Mouse (Mus musculus): ENCODE results near the gene Tbk1. TPM values are rescaled to one million over a fixed set of nuclear protein-coding genes. Genes with fewer than 3 reads are reported as not detected.
A peak's percentile ranks its signal among the peaks of the same experiment; 100 is the strongest.

Gene Tbk1
- polyA plus RNA-seq, 1 experiment from 2014 or later: 27.4 TPM

DNA sequence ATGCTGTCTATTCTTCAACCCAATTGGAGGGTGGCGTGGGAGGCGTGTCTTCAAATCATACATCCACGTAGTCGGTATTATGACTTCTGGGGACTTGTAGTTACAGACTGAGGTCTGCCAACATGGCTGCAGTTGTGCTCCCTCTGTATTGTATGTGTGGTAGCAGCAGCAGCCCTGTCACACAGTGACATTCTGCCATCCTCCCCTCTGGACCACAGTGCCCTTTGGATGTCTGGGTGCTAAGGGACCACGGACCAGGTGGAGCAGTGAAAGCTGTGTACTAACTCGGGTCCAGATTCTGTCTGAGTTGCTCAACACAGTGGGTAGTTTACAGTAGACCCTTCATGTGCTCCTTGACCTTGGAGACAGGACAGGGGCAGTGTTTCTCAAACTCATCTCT is 43.0 kb downstream of the Tbk1 start:
- 91% methylated on average over 6 of the region's 6 CpGs for WGBS (ENCODE audit: insufficient replicate concordance)
- no peaks in the 10 kb centered on the region for H3K9me3 ChIP-seq (replicated peaks; ENCODE audit: control insufficient read depth, low read length)
- no peaks in the 10 kb centered on the region for H3K36me3 ChIP-seq (ENCODE audit: control insufficient read depth, insufficient read depth, low read length)
- H3K4me1 ChIP-seq (ENCODE audit: control insufficient read depth, insufficient read depth, low read length): no peaks in the 10 kb centered on the region
- no peaks in the 10 kb centered on the region for H3K27me3 ChIP-seq (ENCODE audit: control insufficient read depth, insufficient read depth, low read length)
- no peak overlapping the region for H3K4me3 ChIP-seq (ENCODE audit: low read depth, low read length)
- H3K9ac ChIP-seq (ENCODE audit: low read depth, low read length): no peak overlapping the region
- no peak for ATAC-seq (replicated peaks; ENCODE audit: insufficient number of reproducible peaks, low FRiP score, low TSS enrichment)
- H3K27ac ChIP-seq (ENCODE audit: low read depth, low read length): no peak overlapping the region
- no peak overlapping the region for H3K4me2 ChIP-seq

DNA sequence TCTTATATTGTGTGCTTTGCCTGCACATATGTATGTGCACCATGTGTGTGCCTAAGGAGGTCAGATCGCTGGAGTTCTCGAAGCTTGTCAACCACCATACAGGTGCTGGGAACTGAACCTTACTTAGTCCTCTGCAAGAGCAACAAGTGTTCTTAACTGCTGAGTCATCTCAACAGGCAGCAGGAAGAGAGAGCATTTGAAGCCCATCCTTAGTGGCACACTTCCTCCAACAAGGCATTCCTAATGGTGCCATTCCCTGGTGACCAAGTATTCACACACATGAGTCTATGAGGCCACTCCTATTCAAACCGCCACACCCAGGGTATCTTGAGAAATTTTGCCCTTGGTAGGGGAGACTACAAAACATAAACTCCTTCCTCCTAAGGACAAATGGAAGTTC is 44.4 kb downstream of the Tbk1 start:
- Histone ChIP-seq H3K4me3 (ENCODE audit: low read depth, low read length) (no peak overlapping the region), H3K27ac (ENCODE audit: low read depth, low read length) (no peak overlapping the region), H3K9me3 (replicated peaks; ENCODE audit: control insufficient read depth, low read length) (no peaks in the 10 kb centered on the region), H3K27me3 (ENCODE audit: control insufficient read depth, insufficient read depth, low read length) (no peaks in the 10 kb centered on the region), H3K36me3 (ENCODE audit: control insufficient read depth, insufficient read depth, low read length) (no peaks in the 10 kb centered on the region), H3K4me2 (no peak overlapping the region), H3K9ac (ENCODE audit: low read depth, low read length) (no peak overlapping the region), H3K4me1 (ENCODE audit: control insufficient read depth, insufficient read depth, low read length) (peaks cover 5% of the 10 kb centered on the region; the same call in 1 of the 2 replicates)
- ATAC-seq (replicated peaks; ENCODE audit: insufficient number of reproducible peaks, low FRiP score, low TSS enrichment): no peak
- WGBS (ENCODE audit: insufficient replicate concordance): 94% methylated on average over 3 of the region's 3 CpGs

DNA sequence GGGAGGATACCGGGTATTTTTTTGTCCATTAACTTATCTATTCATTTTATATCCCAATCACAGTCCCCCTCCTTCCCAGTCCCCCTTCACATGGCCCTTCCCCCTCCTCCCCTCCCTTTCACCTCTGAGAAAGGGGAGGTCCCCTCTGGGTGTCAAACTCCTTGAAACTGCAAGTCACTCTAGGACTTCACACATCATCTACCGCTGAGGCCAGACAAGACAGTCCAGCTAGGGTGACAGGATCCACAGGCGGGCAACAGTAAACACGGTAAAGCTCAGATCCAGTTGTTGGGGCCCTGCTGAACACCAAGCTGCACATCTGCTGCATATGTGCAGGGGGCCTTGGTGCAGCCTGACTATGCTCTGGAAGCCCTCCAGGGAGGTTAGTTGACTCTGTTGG is 51.6 kb downstream of the Tbk1 start:
- ATAC-seq (replicated peaks; ENCODE audit: insufficient number of reproducible peaks, low FRiP score, low TSS enrichment): peak; percentile 55; the same call in 1 of the 2 replicates
- 0 out of 2 replicates have a peak, but pooled peaks cover 2% of the 10 kb centered on the region for H3K27me3 ChIP-seq (ENCODE audit: control insufficient read depth, insufficient read depth, low read length)
- H3K4me1 ChIP-seq (ENCODE audit: control insufficient read depth, insufficient read depth, low read length): peaks cover 5% of the 10 kb centered on the region; the same call in 1 of the 2 replicates
- H3K36me3 ChIP-seq (ENCODE audit: control insufficient read depth, insufficient read depth, low read length): no peaks in the 10 kb centered on the region
- H3K9me3 ChIP-seq (replicated peaks; ENCODE audit: control insufficient read depth, low read length): no peaks in the 10 kb centered on the region
- no peak overlapping the region for H3K4me2 ChIP-seq
- H3K27ac ChIP-seq (ENCODE audit: low read depth, low read length): no peak overlapping the region
- H3K4me3 ChIP-seq (ENCODE audit: low read depth, low read length): no peak overlapping the region
- no peak overlapping the region for H3K9ac ChIP-seq (ENCODE audit: low read depth, low read length)
- 43% methylated on average over 4 of the region's 4 CpGs for WGBS (ENCODE audit: insufficient replicate concordance)

DNA sequence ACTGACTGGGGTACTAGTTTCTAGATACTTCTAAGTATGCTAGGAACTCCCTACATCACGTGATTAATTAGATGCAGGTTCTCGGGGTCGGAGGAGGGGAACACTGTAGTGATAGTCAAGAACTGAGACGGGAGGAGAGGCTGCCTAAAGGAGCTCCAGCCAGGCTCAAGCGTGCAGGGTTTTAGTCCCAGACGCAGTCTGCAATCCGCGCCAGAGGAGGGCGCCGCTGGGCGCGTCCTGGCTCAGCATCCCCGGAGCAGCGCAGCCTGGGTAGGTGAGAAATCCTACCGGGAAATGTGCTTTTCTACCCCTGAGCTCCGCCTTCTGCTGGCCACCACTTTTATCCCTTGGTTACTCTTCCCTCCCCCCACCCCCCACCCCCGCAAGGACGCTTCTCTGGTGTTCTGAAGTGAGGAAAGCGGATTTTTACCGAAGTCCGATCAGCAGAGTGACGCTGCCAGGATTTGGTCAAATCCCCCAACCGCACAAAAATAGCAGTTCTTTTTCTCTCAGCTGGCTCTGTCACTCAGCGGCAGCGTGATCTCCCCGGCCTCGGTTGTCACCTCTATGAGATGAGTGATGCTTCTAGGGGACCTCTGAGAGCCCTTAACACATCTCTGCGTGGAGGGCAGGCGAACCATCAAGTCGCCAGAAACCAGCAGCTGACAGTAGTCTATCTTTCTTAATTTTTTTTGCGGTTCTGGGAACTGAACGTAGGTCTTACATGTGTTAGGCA is 53.3 kb downstream of the Tbk1 start:
- Histone ChIP-seq H3K27me3 (ENCODE audit: control insufficient read depth, insufficient read depth, low read length) (0 out of 2 replicates have a peak, but pooled peaks cover 2% of the 10 kb centered on the region), H3K9me3 (replicated peaks; ENCODE audit: control insufficient read depth, low read length) (no peaks in the 10 kb centered on the region), H3K4me2 (peak overlapping the region; percentile 71), H3K9ac (ENCODE audit: low read depth, low read length) (peak overlapping the region; percentile 17; the same call in 1 of the 2 replicates), H3K27ac (ENCODE audit: low read depth, low read length) (no peak overlapping the region), H3K4me3 (ENCODE audit: low read depth, low read length) (peak overlapping the region; percentile 39), H3K36me3 (ENCODE audit: control insufficient read depth, insufficient read depth, low read length) (no peaks in the 10 kb centered on the region), H3K4me1 (ENCODE audit: control insufficient read depth, insufficient read depth, low read length) (peaks cover 5% of the 10 kb centered on the region; the same call in 1 of the 2 replicates)
- ATAC-seq (replicated peaks; ENCODE audit: insufficient number of reproducible peaks, low FRiP score, low TSS enrichment): 0 out of 2 replicates have a peak, but pooled peaks have one; percentile 60
- 7% methylated on average over 32 of the region's 32 CpGs for whole genome bisulfite sequencing (ENCODE audit: insufficient replicate concordance)

DNA sequence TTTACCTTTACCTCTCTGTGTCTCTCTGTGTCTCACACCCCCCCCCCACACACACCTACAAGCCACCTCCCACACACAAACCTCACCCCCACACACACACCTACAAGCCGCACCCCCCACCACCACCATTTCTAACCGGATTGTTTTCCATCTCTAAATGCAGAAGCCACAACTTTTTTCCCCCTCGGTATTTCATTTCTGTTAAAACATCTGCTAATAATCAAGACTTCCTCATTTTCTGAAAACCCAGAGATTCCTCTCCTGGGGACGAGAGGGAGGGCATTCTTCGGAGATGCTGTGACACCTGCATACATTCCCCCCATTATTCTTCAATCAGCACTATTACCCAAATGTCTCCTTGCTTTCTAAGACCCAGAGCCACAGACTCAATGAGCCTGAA is 55.0 kb downstream of the Tbk1 start:
- no peak for ATAC-seq (replicated peaks; ENCODE audit: insufficient number of reproducible peaks, low FRiP score, low TSS enrichment)
- Histone ChIP-seq H3K9me3 (replicated peaks; ENCODE audit: control insufficient read depth, low read length) (no peaks in the 10 kb centered on the region), H3K4me3 (ENCODE audit: low read depth, low read length) (no peak overlapping the region), H3K4me2 (no peak overlapping the region), H3K27me3 (ENCODE audit: control insufficient read depth, insufficient read depth, low read length) (0 out of 2 replicates have a peak, but pooled peaks cover 2% of the 10 kb centered on the region), H3K36me3 (ENCODE audit: control insufficient read depth, insufficient read depth, low read length) (no peaks in the 10 kb centered on the region), H3K9ac (ENCODE audit: low read depth, low read length) (no peak overlapping the region), H3K27ac (ENCODE audit: low read depth, low read length) (no peak overlapping the region), H3K4me1 (ENCODE audit: control insufficient read depth, insufficient read depth, low read length) (no peaks in the 10 kb centered on the region)
- WGBS (ENCODE audit: insufficient replicate concordance): 80% methylated on average over 5 of the region's 5 CpGs

DNA sequence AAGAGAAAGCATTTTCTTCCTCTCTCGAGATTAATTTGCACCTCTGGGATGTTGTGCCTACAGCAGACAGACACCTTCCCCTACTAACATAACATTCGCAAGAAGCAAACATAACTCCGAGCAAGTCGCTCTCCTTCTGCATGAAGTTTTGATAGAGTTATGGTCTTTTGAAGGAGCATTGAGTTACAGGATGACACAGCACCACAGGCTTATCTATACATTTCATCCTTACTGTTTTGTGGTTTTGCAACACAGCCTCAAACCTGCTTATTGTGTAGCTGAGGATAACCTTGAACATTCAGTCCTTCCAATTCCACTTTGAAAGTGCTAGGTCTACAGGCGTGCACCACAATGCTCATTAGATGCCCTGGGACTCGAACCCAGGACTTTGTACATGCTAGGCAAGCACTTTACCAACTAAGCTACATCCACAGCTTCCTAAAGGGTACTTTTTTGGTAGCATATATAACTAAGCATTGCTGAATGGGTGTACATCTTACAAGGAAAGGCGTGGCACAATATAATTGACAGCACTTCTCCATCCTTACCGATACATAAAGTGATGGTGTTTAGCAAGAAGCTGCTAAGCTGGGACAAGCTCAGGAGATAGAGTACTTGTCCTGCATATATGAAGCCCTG is 56.1 kb downstream of the Tbk1 start:
- no peak overlapping the region for H3K4me2 ChIP-seq
- 0 out of 2 replicates have a peak, but pooled peaks cover 2% of the 10 kb centered on the region for H3K27me3 ChIP-seq (ENCODE audit: control insufficient read depth, insufficient read depth, low read length)
- H3K9me3 ChIP-seq (replicated peaks; ENCODE audit: control insufficient read depth, low read length): no peaks in the 10 kb centered on the region
- no peak overlapping the region for H3K9ac ChIP-seq (ENCODE audit: low read depth, low read length)
- no peaks in the 10 kb centered on the region for H3K36me3 ChIP-seq (ENCODE audit: control insufficient read depth, insufficient read depth, low read length)
- no peaks in the 10 kb centered on the region for H3K4me1 ChIP-seq (ENCODE audit: control insufficient read depth, insufficient read depth, low read length)
- no peak overlapping the region for H3K27ac ChIP-seq (ENCODE audit: low read depth, low read length)
- H3K4me3 ChIP-seq (ENCODE audit: low read depth, low read length): no peak overlapping the region
- ATAC-seq (replicated peaks; ENCODE audit: insufficient number of reproducible peaks, low FRiP score, low TSS enrichment): no peak
- 83% methylated on average over 8 of the region's 8 CpGs for WGBS (ENCODE audit: insufficient replicate concordance)

DNA sequence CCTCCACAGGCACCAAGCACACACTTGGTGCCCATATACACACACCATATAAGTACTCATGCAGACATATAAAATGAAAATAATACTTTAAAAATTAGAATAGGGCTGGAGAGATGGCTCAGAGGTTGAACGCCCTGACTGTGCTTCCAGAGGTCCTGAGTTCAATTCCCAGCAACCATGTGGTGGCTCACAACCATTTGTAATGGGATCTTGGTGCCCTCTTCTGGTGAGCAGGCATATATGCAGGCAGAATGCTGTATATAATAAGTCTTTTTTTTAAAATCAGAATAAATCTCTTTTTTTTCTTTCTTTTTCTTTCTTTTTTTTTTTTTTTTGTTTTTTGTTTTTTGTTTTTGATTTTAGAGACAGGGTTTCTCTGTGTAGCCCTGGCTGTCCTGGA is 57.3 kb downstream of the Tbk1 start:
- H3K4me1 ChIP-seq (ENCODE audit: control insufficient read depth, insufficient read depth, low read length): no peaks in the 10 kb centered on the region
- no peak overlapping the region for H3K27ac ChIP-seq (ENCODE audit: low read depth, low read length)
- no peak overlapping the region for H3K4me2 ChIP-seq
- no peak overlapping the region for H3K4me3 ChIP-seq (ENCODE audit: low read depth, low read length)
- no peaks in the 10 kb centered on the region for H3K9me3 ChIP-seq (replicated peaks; ENCODE audit: control insufficient read depth, low read length)
- 88% methylated on average over 1 of the region's 1 CpGs for WGBS (ENCODE audit: insufficient replicate concordance)
- no peaks in the 10 kb centered on the region for H3K36me3 ChIP-seq (ENCODE audit: control insufficient read depth, insufficient read depth, low read length)
- H3K9ac ChIP-seq (ENCODE audit: low read depth, low read length): no peak overlapping the region
- ATAC-seq (replicated peaks; ENCODE audit: insufficient number of reproducible peaks, low FRiP score, low TSS enrichment): no peak
- H3K27me3 ChIP-seq (ENCODE audit: control insufficient read depth, insufficient read depth, low read length): 0 out of 2 replicates have a peak, but pooled peaks cover 2% of the 10 kb centered on the region

DNA sequence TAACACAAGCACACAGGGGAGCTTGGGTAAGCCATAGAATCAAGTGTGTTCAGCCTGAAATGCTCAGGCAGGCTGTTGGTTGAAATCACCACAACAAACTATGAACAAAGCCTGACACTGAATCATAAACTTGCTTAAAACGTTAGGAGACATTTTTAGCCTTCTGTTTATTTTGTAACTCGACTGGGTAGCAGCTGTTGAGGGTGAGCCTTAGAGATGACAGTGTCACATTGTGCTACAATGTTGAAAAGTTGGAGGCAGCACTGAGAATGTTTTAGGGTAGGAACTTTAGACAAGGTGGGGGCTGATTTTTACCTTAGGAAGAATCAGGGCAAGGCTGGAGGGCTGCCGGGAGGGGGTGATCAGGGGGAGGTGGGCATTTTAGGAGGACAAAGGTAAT is 58.1 kb downstream of the Tbk1 start:
- no peak for ATAC-seq (replicated peaks; ENCODE audit: insufficient number of reproducible peaks, low FRiP score, low TSS enrichment)
- no peak overlapping the region for H3K27ac ChIP-seq (ENCODE audit: low read depth, low read length)
- no peaks in the 10 kb centered on the region for H3K4me1 ChIP-seq (ENCODE audit: control insufficient read depth, insufficient read depth, low read length)
- no peaks in the 10 kb centered on the region for H3K9me3 ChIP-seq (replicated peaks; ENCODE audit: control insufficient read depth, low read length)
- no peak overlapping the region for H3K4me3 ChIP-seq (ENCODE audit: low read depth, low read length)
- H3K36me3 ChIP-seq (ENCODE audit: control insufficient read depth, insufficient read depth, low read length): no peaks in the 10 kb centered on the region
- 0 out of 2 replicates have a peak, but pooled peaks cover 2% of the 10 kb centered on the region for H3K27me3 ChIP-seq (ENCODE audit: control insufficient read depth, insufficient read depth, low read length)
- no peak overlapping the region for H3K4me2 ChIP-seq
- 76% methylated on average over 3 of the region's 3 CpGs for WGBS (ENCODE audit: insufficient replicate concordance)
- no peak overlapping the region for H3K9ac ChIP-seq (ENCODE audit: low read depth, low read length)
